Comparison of ENCODE assay signal across 21 mouse cellular contexts in the genomic region with DNA sequence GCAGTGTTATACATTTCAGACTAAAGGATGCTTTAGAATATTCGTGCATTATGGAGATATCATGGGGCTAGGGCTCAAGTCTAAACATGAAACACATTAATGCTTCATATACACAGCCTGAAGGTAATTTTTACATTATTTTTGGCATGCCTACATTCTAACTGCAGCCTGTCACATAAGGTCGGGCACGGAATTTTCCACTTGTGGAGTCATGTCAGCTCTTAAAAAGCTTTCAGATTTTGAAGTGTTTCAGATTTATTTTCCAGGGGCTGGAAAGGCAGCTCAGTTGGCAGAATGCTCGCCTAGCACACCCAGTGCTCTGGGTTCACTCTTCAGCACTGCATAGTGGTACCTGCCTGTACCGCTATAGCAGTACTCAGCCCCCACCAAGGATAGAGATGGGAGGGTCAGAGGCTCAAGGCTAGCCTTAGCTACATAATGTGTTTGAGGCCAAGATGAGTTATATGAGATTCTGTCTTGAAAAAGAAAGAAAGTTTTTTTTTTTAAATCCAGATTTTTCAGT.
"Had no signal": no experiment of that assay in that cellular context is flagged by ENCODE, and none has a peak within 500 bp of the region (broad histone marks: within the 10 kb centered on the region; RNA-seq: fewer than 3 reads in every experiment).

No protein-coding gene starts in this region.

- H3K27me3 ChIP-seq: limb, embryonic 12.5 days; liver, embryonic 13.5 days; midbrain, embryonic 15.5 days; stomach, embryonic 15.5 days had no signal

- H3K36me3 ChIP-seq: kidney, embryonic 15.5 days; limb, embryonic 12.5 days; liver, embryonic 13.5 days; midbrain, embryonic 12.5 days; midbrain, embryonic 15.5 days; neural tube, embryonic 13.5 days; stomach, embryonic 15.5 days had no signal

- H3K27ac ChIP-seq: kidney, embryonic 15.5 days; left cerebral cortex, adult 2 months; limb, embryonic 12.5 days; liver, embryonic 13.5 days; macrophage; midbrain, embryonic 12.5 days; midbrain, embryonic 15.5 days; neural tube, embryonic 13.5 days; stomach, embryonic 15.5 days had no signal

- H3K9ac ChIP-seq: kidney, embryonic 15.5 days; limb, embryonic 12.5 days; liver, embryonic 13.5 days; midbrain, embryonic 12.5 days; midbrain, embryonic 15.5 days; neural tube, embryonic 13.5 days; stomach, embryonic 15.5 days had no signal

- ATAC-seq: midbrain, embryonic 15.5 days had no signal

- H3K4me1 ChIP-seq: liver, embryonic 13.5 days; stomach, embryonic 15.5 days had no signal

- H3K4me2 ChIP-seq: kidney, embryonic 15.5 days; limb, embryonic 12.5 days; liver, embryonic 13.5 days; midbrain, embryonic 12.5 days; midbrain, embryonic 15.5 days; neural tube, embryonic 13.5 days; stomach, embryonic 15.5 days had no signal

- DNase-seq: kidney, adult 11 months; kidney, adult 8-10 months; kidney, postnatal 10 days; kidney, postnatal 36 days; layer of hippocampus, postnatal 36 days; liver, embryonic 13.5 days; lung, adult 2 months; lung, postnatal 14 days; retina, postnatal 1 day; right cerebral cortex, postnatal 25 days; spleen, adult 18-20 months; thymus, postnatal 36 days had no signal

- H3K4me3 ChIP-seq: kidney, embryonic 15.5 days; left cerebral cortex, adult 2 months; limb, embryonic 12.5 days; liver, embryonic 13.5 days; midbrain, embryonic 12.5 days; midbrain, embryonic 15.5 days; myocyte; neural tube, embryonic 13.5 days; stomach, embryonic 15.5 days had no signal

- H3K9me3 ChIP-seq: kidney, embryonic 15.5 days; limb, embryonic 12.5 days; liver, embryonic 13.5 days; midbrain, embryonic 12.5 days; midbrain, embryonic 15.5 days; neural tube, embryonic 13.5 days; stomach, embryonic 15.5 days had no signal
